Mouse (Mus musculus): ENCODE measurements around the gene Dpp4. TPM values are rescaled to one million over a fixed set of nuclear protein-coding genes. Genes with fewer than 3 reads are reported as not detected.
A peak's percentile ranks its signal among the peaks of the same experiment; 100 is the strongest.

Gene Dpp4
- polyA plus RNA-seq, 1 experiment from 2014 or later = 24.4 TPM

DNA sequence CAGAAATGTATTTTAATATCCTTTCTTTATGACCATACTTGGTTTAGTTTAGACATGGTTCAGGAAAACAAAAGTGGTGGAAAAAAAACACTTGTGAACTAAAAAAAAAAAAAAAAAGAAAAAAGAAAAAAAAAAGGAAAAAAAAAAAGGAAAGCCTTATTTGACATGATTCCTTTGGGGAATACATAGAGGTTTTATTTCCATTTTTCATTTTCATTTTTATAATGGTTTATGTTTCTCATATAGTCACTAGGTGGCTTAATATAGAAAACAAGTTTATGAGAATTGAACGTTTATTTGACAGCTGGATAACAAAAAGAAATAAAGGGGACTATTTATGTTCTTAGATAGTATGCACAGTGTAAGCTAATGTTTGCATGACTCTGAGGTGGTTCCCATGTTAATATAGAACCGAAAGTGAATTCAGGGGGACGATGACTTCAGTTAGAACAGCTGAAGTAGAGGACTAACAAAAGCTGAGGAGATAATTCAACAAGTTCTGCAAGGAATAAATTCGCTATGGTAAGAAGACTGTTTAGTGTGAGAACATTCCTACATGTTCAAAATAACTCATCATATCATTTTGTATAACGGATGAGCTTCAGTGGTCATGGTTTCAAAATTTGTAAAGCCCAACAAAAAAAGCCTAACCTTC is 37.8 kb upstream of the Dpp4 start:
- Histone ChIP-seq H3K27me3 (ENCODE audit: control insufficient read depth, insufficient read depth, low read length) (no peaks in the 10 kb centered on the region), H3K4me2 (ENCODE audit: low read depth, low read length) (no peak overlapping the region)

DNA sequence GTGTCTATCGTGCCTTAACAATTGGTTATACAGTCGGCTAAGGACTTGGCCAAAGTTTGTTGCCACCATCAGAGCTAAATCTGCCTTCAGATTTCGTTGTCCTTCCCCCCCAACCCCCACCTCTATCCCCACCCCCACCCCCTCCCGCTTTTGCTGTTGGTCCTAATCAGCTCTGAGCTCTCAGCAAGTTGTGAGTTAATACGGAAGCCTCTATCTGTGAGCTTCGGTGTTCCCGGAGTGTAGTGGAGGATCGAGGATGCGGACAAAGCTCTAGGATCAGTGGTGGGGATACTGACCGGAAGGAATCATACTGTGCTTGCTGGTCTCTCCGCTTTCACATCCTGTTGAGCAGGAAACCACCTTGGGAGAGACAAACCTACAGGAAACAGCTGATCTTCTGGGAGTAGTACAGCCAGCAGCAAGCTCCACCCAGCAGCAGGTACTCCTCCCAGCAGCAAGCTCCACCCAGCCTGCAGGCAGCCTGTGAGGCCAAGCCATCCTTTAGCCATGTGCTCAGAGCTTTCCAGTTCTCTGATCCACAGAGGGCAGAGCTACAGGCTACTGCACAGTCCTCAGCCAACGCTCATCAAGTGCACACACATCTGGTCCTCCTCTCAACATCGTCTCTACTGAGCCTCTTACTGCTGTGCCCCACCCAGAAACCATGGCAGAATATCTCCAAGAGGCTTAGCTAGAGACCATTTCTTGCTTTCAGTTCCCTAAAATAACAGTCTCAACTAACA is 28.9 kb upstream of the Dpp4 start:
- H3K4me1 ChIP-seq (ENCODE audit: control insufficient read depth, insufficient read depth, low read length) = no peaks in the 10 kb centered on the region
- 33% methylated on average over 13 of the region's 13 CpGs for WGBS
- H3K36me3 ChIP-seq (ENCODE audit: control insufficient read depth, insufficient read depth) = no peaks in the 10 kb centered on the region
- no peak overlapping the region for H3K27ac ChIP-seq (ENCODE audit: low read length)
- no peaks in the 10 kb centered on the region for H3K27me3 ChIP-seq (ENCODE audit: control insufficient read depth, insufficient read depth, low read length)
- peak overlapping the region; percentile 47 for H3K4me2 ChIP-seq (ENCODE audit: low read depth, low read length)
- H3K9me3 ChIP-seq (replicated peaks; ENCODE audit: control insufficient read depth, low read length) = no peaks in the 10 kb centered on the region
- peak overlapping the region; percentile 39 for H3K4me3 ChIP-seq (ENCODE audit: low read length)
- peak; percentile 90 for ATAC-seq (replicated peaks; ENCODE audit: extremely low read depth, insufficient read depth, low FRiP score)
- H3K9ac ChIP-seq (ENCODE audit: low read length) = no peak overlapping the region

More for the DNA sequence above, 37.8 kb upstream of the Dpp4 start:
- Histone ChIP-seq H3K4me1 (ENCODE audit: control insufficient read depth, insufficient read depth, low read length) (no peaks in the 10 kb centered on the region), H3K27ac (ENCODE audit: low read length) (no peak overlapping the region), H3K9me3 (replicated peaks; ENCODE audit: control insufficient read depth, low read length) (no peaks in the 10 kb centered on the region), H3K36me3 (ENCODE audit: control insufficient read depth, insufficient read depth) (no peaks in the 10 kb centered on the region), H3K9ac (ENCODE audit: low read length) (no peak overlapping the region), H3K4me3 (ENCODE audit: low read length) (no peak overlapping the region)
- no peak for ATAC-seq (replicated peaks; ENCODE audit: extremely low read depth, insufficient read depth, low FRiP score)
- WGBS = 71% methylated on average over 5 of the region's 5 CpGs

DNA sequence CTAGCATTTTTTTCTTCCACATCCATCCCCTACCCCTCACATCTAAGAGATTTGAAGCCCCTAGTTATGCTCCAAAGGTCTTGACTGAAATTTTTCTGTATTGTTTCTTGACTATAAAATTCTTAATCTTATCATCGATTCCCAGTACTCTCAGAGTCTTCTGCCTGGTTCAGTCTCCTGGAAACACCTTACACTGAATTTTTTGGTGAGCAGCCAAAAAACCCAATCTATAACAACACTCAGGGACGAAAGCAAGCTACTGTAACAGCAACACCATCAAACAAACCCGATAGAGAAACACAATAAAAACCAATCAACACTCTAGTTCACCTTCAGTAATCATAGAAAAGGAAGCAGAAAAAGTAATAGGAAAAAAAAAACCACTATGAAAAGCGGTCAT is 28.1 kb upstream of the Dpp4 start:
- no peaks in the 10 kb centered on the region for H3K9me3 ChIP-seq (replicated peaks; ENCODE audit: control insufficient read depth, low read length)
- no peaks in the 10 kb centered on the region for H3K36me3 ChIP-seq (ENCODE audit: control insufficient read depth, insufficient read depth)
- no peaks in the 10 kb centered on the region for H3K4me1 ChIP-seq (ENCODE audit: control insufficient read depth, insufficient read depth, low read length)
- H3K27me3 ChIP-seq (ENCODE audit: control insufficient read depth, insufficient read depth, low read length) = no peaks in the 10 kb centered on the region
- H3K27ac ChIP-seq (ENCODE audit: low read length) = no peak overlapping the region
- no peak for ATAC-seq (replicated peaks; ENCODE audit: extremely low read depth, insufficient read depth, low FRiP score)
- WGBS = 71% methylated on average over 4 of the region's 4 CpGs
- no peak overlapping the region for H3K9ac ChIP-seq (ENCODE audit: low read length)
- no peak overlapping the region for H3K4me3 ChIP-seq (ENCODE audit: low read length)
- H3K4me2 ChIP-seq (ENCODE audit: low read depth, low read length) = no peak overlapping the region

DNA sequence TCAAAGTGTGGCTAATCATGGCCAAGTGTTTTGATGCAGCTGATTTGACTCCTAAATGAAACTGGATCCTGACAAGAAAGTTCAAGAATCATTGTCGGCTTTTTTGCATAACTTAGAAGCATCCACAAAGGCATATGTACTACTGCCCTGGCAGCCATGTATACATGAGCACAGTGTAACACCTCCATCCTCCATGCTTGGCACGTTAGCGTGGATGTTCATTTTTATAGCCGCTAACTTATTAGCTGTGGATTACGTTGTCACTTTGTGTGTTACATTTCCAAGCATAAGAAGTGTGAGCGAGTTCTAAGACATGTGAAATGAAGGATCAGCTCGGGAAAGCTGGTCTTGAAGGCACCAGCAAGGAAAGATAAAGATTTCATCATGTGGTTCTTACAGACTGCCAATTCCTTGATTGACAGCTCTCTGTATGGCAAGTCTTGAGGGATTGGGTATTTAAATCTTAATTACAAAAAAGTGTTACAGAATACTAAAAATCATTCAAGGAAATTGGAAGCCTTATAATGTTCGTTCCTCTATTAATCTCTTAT is 19.3 kb upstream of the Dpp4 start:
- no peak overlapping the region for H3K9ac ChIP-seq (ENCODE audit: low read length)
- no peaks in the 10 kb centered on the region for H3K27me3 ChIP-seq (ENCODE audit: control insufficient read depth, insufficient read depth, low read length)
- no peaks in the 10 kb centered on the region for H3K9me3 ChIP-seq (replicated peaks; ENCODE audit: control insufficient read depth, low read length)
- no peaks in the 10 kb centered on the region for H3K36me3 ChIP-seq (ENCODE audit: control insufficient read depth, insufficient read depth)
- H3K4me2 ChIP-seq (ENCODE audit: low read depth, low read length) = no peak overlapping the region
- WGBS = 80% methylated on average over 8 of the region's 8 CpGs
- no peaks in the 10 kb centered on the region for H3K4me1 ChIP-seq (ENCODE audit: control insufficient read depth, insufficient read depth, low read length)
- no peak overlapping the region for H3K27ac ChIP-seq (ENCODE audit: low read length)
- no peak overlapping the region for H3K4me3 ChIP-seq (ENCODE audit: low read length)
- ATAC-seq (replicated peaks; ENCODE audit: extremely low read depth, insufficient read depth, low FRiP score) = no peak

DNA sequence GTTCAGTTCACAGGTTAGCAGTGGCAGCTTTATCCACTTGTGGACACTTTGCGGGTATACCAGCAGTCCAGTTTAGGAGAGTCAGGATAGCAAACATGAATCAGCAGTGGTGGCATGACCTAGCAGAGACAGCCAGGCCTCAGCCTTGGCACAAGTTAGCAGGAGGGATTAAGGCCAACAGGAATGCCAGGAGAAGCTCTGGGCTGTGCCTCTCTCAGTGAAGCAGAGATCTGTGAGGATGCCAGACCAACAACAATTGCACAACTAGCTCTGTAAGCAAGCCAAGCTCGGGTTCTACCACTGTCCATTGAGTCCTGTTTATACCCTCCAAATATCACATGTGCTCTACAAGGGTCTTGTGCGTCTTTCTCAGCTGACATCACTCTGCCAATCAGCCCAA is 13.9 kb upstream of the Dpp4 start:
- no peak overlapping the region for H3K4me3 ChIP-seq (ENCODE audit: low read length)
- H3K27me3 ChIP-seq (ENCODE audit: control insufficient read depth, insufficient read depth, low read length) = no peaks in the 10 kb centered on the region
- H3K4me2 ChIP-seq (ENCODE audit: low read depth, low read length) = no peak overlapping the region
- 83% methylated on average over 3 of the region's 3 CpGs for WGBS
- peaks cover 4% of the 10 kb centered on the region for H3K4me1 ChIP-seq (ENCODE audit: control insufficient read depth, insufficient read depth, low read length)
- ATAC-seq (replicated peaks; ENCODE audit: extremely low read depth, insufficient read depth, low FRiP score) = no peak
- H3K9ac ChIP-seq (ENCODE audit: low read length) = no peak overlapping the region
- H3K27ac ChIP-seq (ENCODE audit: low read length) = no peak overlapping the region
- no peaks in the 10 kb centered on the region for H3K9me3 ChIP-seq (replicated peaks; ENCODE audit: control insufficient read depth, low read length)
- H3K36me3 ChIP-seq (ENCODE audit: control insufficient read depth, insufficient read depth) = no peaks in the 10 kb centered on the region

DNA sequence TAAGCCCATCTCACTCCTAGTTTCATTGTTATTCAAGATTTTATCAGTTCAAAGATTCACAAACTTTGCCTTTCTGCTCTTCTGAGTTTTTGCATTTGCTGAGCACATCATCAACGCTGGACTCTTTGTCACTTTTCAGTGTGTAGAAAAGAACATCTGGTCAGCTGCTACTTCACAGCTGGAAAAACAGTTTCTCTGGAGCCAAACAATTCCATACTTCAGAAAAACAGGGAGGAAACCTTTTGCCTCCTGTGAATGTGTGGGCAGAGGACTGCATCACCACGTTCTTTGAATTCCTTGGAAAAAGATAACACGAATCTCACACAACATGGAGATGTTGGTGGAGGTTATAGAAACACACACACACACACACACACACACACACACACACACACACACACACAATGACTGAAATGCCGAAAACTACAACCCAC is 11.3 kb upstream of the Dpp4 start:
- peaks cover 4% of the 10 kb centered on the region for H3K4me1 ChIP-seq (ENCODE audit: control insufficient read depth, insufficient read depth, low read length)
- no peaks in the 10 kb centered on the region for H3K9me3 ChIP-seq (replicated peaks; ENCODE audit: control insufficient read depth, low read length)
- H3K36me3 ChIP-seq (ENCODE audit: control insufficient read depth, insufficient read depth) = no peaks in the 10 kb centered on the region
- no peaks in the 10 kb centered on the region for H3K27me3 ChIP-seq (ENCODE audit: control insufficient read depth, insufficient read depth, low read length)
- H3K9ac ChIP-seq (ENCODE audit: low read length) = no peak overlapping the region
- no peak overlapping the region for H3K4me3 ChIP-seq (ENCODE audit: low read length)
- H3K27ac ChIP-seq (ENCODE audit: low read length) = 0 out of 2 replicates have a peak overlapping the region, but pooled peaks have one; percentile 32
- no peak overlapping the region for H3K4me2 ChIP-seq (ENCODE audit: low read depth, low read length)
- ATAC-seq (replicated peaks; ENCODE audit: extremely low read depth, insufficient read depth, low FRiP score) = no peak
- 26% methylated on average over 4 of the region's 4 CpGs for WGBS

DNA sequence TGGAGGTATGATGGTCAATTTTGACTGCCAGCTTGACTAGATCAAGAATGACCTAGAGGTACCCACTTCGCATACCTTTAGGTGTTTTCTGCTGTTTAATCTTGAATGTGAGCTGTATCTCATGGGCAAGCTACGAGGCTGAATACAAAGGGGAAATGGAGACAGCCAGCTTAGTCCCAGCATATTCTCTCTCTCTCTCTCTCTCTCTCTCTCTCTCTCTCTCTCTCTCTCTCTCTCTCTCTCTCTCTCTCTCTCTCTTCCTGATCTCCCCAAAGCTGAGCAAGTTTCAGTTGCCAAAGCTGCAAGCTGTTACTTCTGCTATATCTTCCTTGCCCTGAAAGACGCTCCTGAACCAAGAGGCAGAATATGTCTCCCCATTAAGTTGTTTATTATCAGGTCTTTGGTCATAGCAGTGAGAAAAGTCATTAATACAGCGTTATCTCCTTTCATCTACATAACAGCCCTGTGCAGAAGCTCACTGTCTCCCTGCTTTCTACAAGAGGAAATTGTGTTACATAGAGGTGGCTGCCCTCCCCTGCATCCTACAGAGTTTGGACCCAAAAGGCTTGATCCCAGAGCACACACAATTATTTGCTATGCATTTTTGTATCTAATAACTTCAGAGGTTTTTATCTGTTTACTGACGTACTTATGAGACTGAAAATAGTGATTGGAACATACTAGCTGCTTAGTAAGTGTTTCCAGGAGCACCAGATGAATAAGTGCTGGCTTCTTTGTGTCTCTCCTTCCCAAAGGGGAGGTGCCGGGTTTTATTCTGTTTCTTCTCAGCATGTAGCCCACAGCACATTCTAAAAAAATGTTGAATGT is 10.7 kb upstream of the Dpp4 start:
- 67% methylated on average over 6 of the region's 6 CpGs for WGBS
- H3K9me3 ChIP-seq (replicated peaks; ENCODE audit: control insufficient read depth, low read length) = no peaks in the 10 kb centered on the region
- no peaks in the 10 kb centered on the region for H3K27me3 ChIP-seq (ENCODE audit: control insufficient read depth, insufficient read depth, low read length)
- H3K4me3 ChIP-seq (ENCODE audit: low read length) = no peak overlapping the region
- no peak; the same call in 1 of the 2 replicates for ATAC-seq (replicated peaks; ENCODE audit: extremely low read depth, insufficient read depth, low FRiP score)
- no peak overlapping the region for H3K9ac ChIP-seq (ENCODE audit: low read length)
- H3K36me3 ChIP-seq (ENCODE audit: control insufficient read depth, insufficient read depth) = no peaks in the 10 kb centered on the region
- peak overlapping the region; percentile 32; the same call in 1 of the 2 replicates for H3K27ac ChIP-seq (ENCODE audit: low read length)
- no peak overlapping the region for H3K4me2 ChIP-seq (ENCODE audit: low read depth, low read length)
- H3K4me1 ChIP-seq (ENCODE audit: control insufficient read depth, insufficient read depth, low read length) = peaks cover 4% of the 10 kb centered on the region

DNA sequence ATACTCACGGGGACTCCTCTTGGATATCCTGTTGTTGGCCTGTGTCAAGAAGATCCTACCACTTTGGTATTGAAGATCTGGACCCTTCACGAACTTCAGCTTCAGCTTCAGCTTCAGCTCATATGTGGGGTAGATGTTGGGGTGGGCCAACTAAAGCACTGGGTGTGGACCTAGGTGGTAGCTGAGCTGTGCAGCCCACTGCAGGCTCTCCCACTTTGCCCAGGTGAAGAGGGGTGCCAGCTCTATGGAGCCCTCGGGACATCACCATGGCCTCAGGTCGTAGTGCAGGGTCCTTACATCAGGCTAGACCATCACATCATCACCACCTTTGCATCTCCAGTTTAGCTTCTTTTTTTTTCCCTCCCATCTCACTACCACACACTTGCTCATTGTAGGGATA is 9.2 kb upstream of the Dpp4 start:
- 86% methylated on average over 4 of the region's 4 CpGs for WGBS
- H3K4me2 ChIP-seq (ENCODE audit: low read depth, low read length) = no peak overlapping the region
- no peak overlapping the region for H3K4me3 ChIP-seq (ENCODE audit: low read length)
- H3K9me3 ChIP-seq (replicated peaks; ENCODE audit: control insufficient read depth, low read length) = no peaks in the 10 kb centered on the region
- peaks cover 4% of the 10 kb centered on the region for H3K4me1 ChIP-seq (ENCODE audit: control insufficient read depth, insufficient read depth, low read length)
- no peaks in the 10 kb centered on the region for H3K27me3 ChIP-seq (ENCODE audit: control insufficient read depth, insufficient read depth, low read length)
- H3K27ac ChIP-seq (ENCODE audit: low read length) = no peak overlapping the region
- no peak overlapping the region for H3K9ac ChIP-seq (ENCODE audit: low read length)
- ATAC-seq (replicated peaks; ENCODE audit: extremely low read depth, insufficient read depth, low FRiP score) = no peak
- H3K36me3 ChIP-seq (ENCODE audit: control insufficient read depth, insufficient read depth) = no peaks in the 10 kb centered on the region

Measured in heart, embryonic 16.5 days (tissue).